Mouse (Mus musculus): Measurements from ENCODE around the gene 1700034J05Rik. TPM values are rescaled to one million over a fixed set of nuclear protein-coding genes. Genes with fewer than 3 reads are reported as not detected.
A peak's percentile ranks its signal among the peaks of the same experiment; 100 is the strongest.

The 1700034J05Rik gene
- polyA plus RNA-seq, 1 experiment from 2014 or later = 0.21 TPM

- ATAC-seq (ENCODE audit: insufficient read depth) = peak; percentile 41; the same call in 1 of the 2 replicates
- H3K4me1 ChIP-seq (ENCODE audit: insufficient read depth) = 0 out of 2 replicates have a peak, but pooled peaks cover 12% of the 10 kb centered on the region
- 41% methylated on average over 4 of the region's 4 CpGs for WGBS
These were observed 9.4 kb downstream of the 1700034J05Rik start for GRCm38 (mm10) chr6:146944830-146945229.

GRCm38 (mm10) chr6:146944009-146944408 is 10.2 kb downstream of the 1700034J05Rik start:
- Histone ChIP-seq H3K9ac (no peak overlapping the region), H3K9me3 (ENCODE audit: low read depth, low read length) (no peaks in the 10 kb centered on the region), H3K4me2 (no peak overlapping the region), H3K36me3 (ENCODE audit: insufficient read depth) (peaks cover 11% of the 10 kb centered on the region; the same call in 1 of the 2 replicates), H3K4me3 (ENCODE audit: low read depth, low read length) (no peak overlapping the region), H3K27me3 (ENCODE audit: insufficient read depth, low read length) (no peaks in the 10 kb centered on the region), H3K4me1 (ENCODE audit: insufficient read depth) (0 out of 2 replicates have a peak, but pooled peaks cover 7% of the 10 kb centered on the region), H3K27ac (ENCODE audit: low read depth) (no peak overlapping the region)
- DNase-seq (no peak), ATAC-seq (ENCODE audit: insufficient read depth) (no peak)
- no peak for TF ChIP-seq CTCF (IDR thresholded peaks at IDR 0.05; ENCODE audit: low read depth)

More at GRCm38 (mm10) chr6:146944830-146945229, 9.4 kb downstream of the 1700034J05Rik start:
- TF ChIP-seq CTCF (IDR thresholded peaks at IDR 0.05; ENCODE audit: low read depth) = no peak
- peaks cover 3% of the 10 kb centered on the region; the same call in 1 of the 2 replicates for H3K36me3 ChIP-seq (ENCODE audit: insufficient read depth)
- peak overlapping the region; percentile 39; the same call in 1 of the 2 replicates for H3K27ac ChIP-seq (ENCODE audit: low read depth)
- peak; percentile 40 for DNase-seq
- no peaks in the 10 kb centered on the region for H3K27me3 ChIP-seq (ENCODE audit: insufficient read depth, low read length)
- H3K9me3 ChIP-seq (ENCODE audit: low read depth, low read length) = no peaks in the 10 kb centered on the region
- no peak overlapping the region for H3K9ac ChIP-seq
- H3K4me3 ChIP-seq (ENCODE audit: low read depth, low read length) = no peak overlapping the region
- H3K4me2 ChIP-seq = no peak overlapping the region

- Histone ChIP-seq H3K4me2 (no peak overlapping the region), H3K9me3 (ENCODE audit: low read depth, low read length) (no peaks in the 10 kb centered on the region), H3K36me3 (ENCODE audit: insufficient read depth) (peaks cover 13% of the 10 kb centered on the region; the same call in 1 of the 2 replicates), H3K27me3 (ENCODE audit: insufficient read depth, low read length) (no peaks in the 10 kb centered on the region), H3K9ac (no peak overlapping the region), H3K27ac (ENCODE audit: low read depth) (no peak overlapping the region), H3K4me1 (ENCODE audit: insufficient read depth) (no peaks in the 10 kb centered on the region), H3K4me3 (ENCODE audit: low read depth, low read length) (no peak overlapping the region)
- ATAC-seq (ENCODE audit: insufficient read depth) (no peak), DNase-seq (no peak)
- no peak for TF ChIP-seq CTCF (IDR thresholded peaks at IDR 0.05; ENCODE audit: low read depth)
- 72% methylated on average over 7 of the region's 7 CpGs for WGBS
These were observed 12.5 kb downstream of the 1700034J05Rik start for GRCm38 (mm10) chr6:146941505-146942275.

GRCm38 (mm10) chr6:146939026-146939425 is 15.2 kb downstream of the 1700034J05Rik start:
- no peak overlapping the region for H3K9ac ChIP-seq
- no peaks in the 10 kb centered on the region for H3K4me1 ChIP-seq (ENCODE audit: insufficient read depth)
- WGBS = 72% methylated on average over 8 of the region's 8 CpGs
- no peak overlapping the region for H3K27ac ChIP-seq (ENCODE audit: low read depth)
- H3K27me3 ChIP-seq (ENCODE audit: insufficient read depth, low read length) = no peaks in the 10 kb centered on the region
- H3K36me3 ChIP-seq (ENCODE audit: insufficient read depth) = peaks cover 13% of the 10 kb centered on the region; the same call in 1 of the 2 replicates
- ATAC-seq (ENCODE audit: insufficient read depth) (peak; percentile 59), DNase-seq (no peak)
- no peak overlapping the region for H3K4me2 ChIP-seq
- TF ChIP-seq CTCF (IDR thresholded peaks at IDR 0.05; ENCODE audit: low read depth) = no peak
- no peak overlapping the region for H3K4me3 ChIP-seq (ENCODE audit: low read depth, low read length)
- H3K9me3 ChIP-seq (ENCODE audit: low read depth, low read length) = no peaks in the 10 kb centered on the region

GRCm38 (mm10) chr6:146935957-146936356 is 18.3 kb downstream of the 1700034J05Rik start:
- 80% methylated on average over 6 of the region's 6 CpGs for WGBS
- DNase-seq (peak; percentile 85), ATAC-seq (ENCODE audit: insufficient read depth) (peak; percentile 82; the same call in 1 of the 2 replicates)
- Histone ChIP-seq H3K36me3 (ENCODE audit: insufficient read depth) (peaks cover 13% of the 10 kb centered on the region; the same call in 1 of the 2 replicates), H3K4me1 (ENCODE audit: insufficient read depth) (no peaks in the 10 kb centered on the region), H3K9me3 (ENCODE audit: low read depth, low read length) (no peaks in the 10 kb centered on the region), H3K4me2 (no peak overlapping the region), H3K27ac (ENCODE audit: low read depth) (no peak overlapping the region), H3K27me3 (ENCODE audit: insufficient read depth, low read length) (no peaks in the 10 kb centered on the region), H3K9ac (no peak overlapping the region), H3K4me3 (ENCODE audit: low read depth, low read length) (no peak overlapping the region)
- no peak for TF ChIP-seq CTCF (IDR thresholded peaks at IDR 0.05; ENCODE audit: low read depth)

- TF ChIP-seq CTCF (IDR thresholded peaks at IDR 0.05; ENCODE audit: low read depth) = no peak
- H3K4me1 ChIP-seq (ENCODE audit: insufficient read depth) = no peaks in the 10 kb centered on the region
- no peaks in the 10 kb centered on the region for H3K27me3 ChIP-seq (ENCODE audit: insufficient read depth, low read length)
- no peak overlapping the region for H3K4me2 ChIP-seq
- WGBS = 43% methylated on average over 6 of the region's 6 CpGs
- H3K9ac ChIP-seq = no peak overlapping the region
- 0 out of 2 replicates have a peak, but pooled peaks have one; percentile 44 for ATAC-seq (ENCODE audit: insufficient read depth)
- peak; percentile 44 for DNase-seq
- no peaks in the 10 kb centered on the region for H3K36me3 ChIP-seq (ENCODE audit: insufficient read depth)
- H3K27ac ChIP-seq (ENCODE audit: low read depth) = peak overlapping the region; percentile 9; the same call in 1 of the 2 replicates
- no peak overlapping the region for H3K4me3 ChIP-seq (ENCODE audit: low read depth, low read length)
- no peaks in the 10 kb centered on the region for H3K9me3 ChIP-seq (ENCODE audit: low read depth, low read length)
These were observed 21.1 kb downstream of the 1700034J05Rik start for GRCm38 (mm10) chr6:146933123-146933522.

GRCm38 (mm10) chr6:146929031-146929430 is 25.2 kb downstream of the 1700034J05Rik start:
- Histone ChIP-seq H3K27ac (ENCODE audit: low read depth) (no peak overlapping the region), H3K4me2 (no peak overlapping the region), H3K27me3 (ENCODE audit: insufficient read depth, low read length) (no peaks in the 10 kb centered on the region), H3K4me1 (ENCODE audit: insufficient read depth) (no peaks in the 10 kb centered on the region), H3K4me3 (ENCODE audit: low read depth, low read length) (no peak overlapping the region), H3K36me3 (ENCODE audit: insufficient read depth) (no peaks in the 10 kb centered on the region), H3K9ac (no peak overlapping the region), H3K9me3 (ENCODE audit: low read depth, low read length) (no peaks in the 10 kb centered on the region)
- ATAC-seq (ENCODE audit: insufficient read depth) (no peak), DNase-seq (no peak)
- WGBS = 72% methylated on average over 2 of the region's 2 CpGs
- no peak for TF ChIP-seq CTCF (IDR thresholded peaks at IDR 0.05; ENCODE audit: low read depth)

All from lung, embryonic 14.5 days (tissue).